Mouse (Mus musculus): Measurements from ENCODE around the gene Retreg1.

Gene Retreg1

GRCm38 (mm10) chr15:25922007-25922406, 79.0 kb downstream of the Retreg1 start:
- no peak for DNase-seq

- DNase-seq: no peak
Observed at GRCm38 (mm10) chr15:25923916-25924315, 80.9 kb downstream of the Retreg1 start.

GRCm38 (mm10) chr15:25926171-25926570, 83.2 kb downstream of the Retreg1 start:
- DNase-seq: no peak

- DNase-seq: no peak
Observed at GRCm38 (mm10) chr15:25927106-25927505, 84.1 kb downstream of the Retreg1 start.

GRCm38 (mm10) chr15:25928001-25928400, 85.0 kb downstream of the Retreg1 start:
- DNase-seq: no peak

GRCm38 (mm10) chr15:25928831-25929230, 85.9 kb downstream of the Retreg1 start:
- no peak for DNase-seq

GRCm38 (mm10) chr15:25929518-25929917, 86.5 kb downstream of the Retreg1 start:
- DNase-seq: no peak

GRCm38 (mm10) chr15:25929936-25930335, 87.0 kb downstream of the Retreg1 start:
- no peak for DNase-seq

GRCm38 (mm10) chr15:25930657-25931056, 87.7 kb downstream of the Retreg1 start:
- DNase-seq: no peak

GRCm38 (mm10) chr15:25932497-25932896, 89.5 kb downstream of the Retreg1 start:
- no peak for DNase-seq

GRCm38 (mm10) chr15:25932937-25933684, 90.1 kb downstream of the Retreg1 start:
- DNase-seq: peak in 1 of 2 experiments; percentile 23

GRCm38 (mm10) chr15:25933685-25934108, 90.7 kb downstream of the Retreg1 start:
- no peak for DNase-seq

- no peak for DNase-seq
Observed at GRCm38 (mm10) chr15:25934411-25934810, 91.4 kb downstream of the Retreg1 start.

GRCm38 (mm10) chr15:25938496-25938895, 95.5 kb downstream of the Retreg1 start:
- no peak for DNase-seq

- no peak for DNase-seq
Observed at GRCm38 (mm10) chr15:25940397-25941377, 97.7 kb downstream of the Retreg1 start.

GRCm38 (mm10) chr15:25941514-25941913, 98.5 kb downstream of the Retreg1 start:
- no peak for DNase-seq

GRCm38 (mm10) chr15:25942415-25942814, 99.4 kb downstream of the Retreg1 start:
- no peak for DNase-seq

- DNase-seq: no peak
Observed at GRCm38 (mm10) chr15:25943386-25944137, 100.6 kb downstream of the Retreg1 start.

GRCm38 (mm10) chr15:25945224-25945623, 102.2 kb downstream of the Retreg1 start:
- DNase-seq: no peak

- no peak for DNase-seq
Observed at GRCm38 (mm10) chr15:25946482-25946881, 103.5 kb downstream of the Retreg1 start.

- DNase-seq: no peak
Observed at GRCm38 (mm10) chr15:25947383-25947782, 104.4 kb downstream of the Retreg1 start.

Data from cerebellum, postnatal 36 days (tissue).